Mouse (Mus musculus) embryonic facial prominence, embryonic 14.5 days (tissue): ENCODE measurements around the gene Tnfaip6. TPM values are rescaled to one million over a fixed set of nuclear protein-coding genes. Genes with fewer than 3 reads are reported as not detected.

Source experiments
- ATAC-seq: fragments of 200-750 bp; cut with Nextera tagmentation; 2 replicates; pipeline ENCODE4 v1.8.0; 2017; ENCODE audit warnings: low read depth, moderate number of reproducible peaks, moderate TSS enrichment
- DNase-seq: peaks from one replicate; pipeline ENCODE4 v3.0.0-alpha.2; 2015; ENCODE audit warnings: low spot score
- H3K27ac ChIP-seq: fragments of 300-500 bp; sonication (generic); replicated peaks from 2 replicates; pipeline ENCODE4 v1.5.1; 2014; ENCODE audit warnings: low read depth, mild to moderate bottlenecking, low read length, moderate library complexity
- H3K27me3 ChIP-seq: fragments of 300-500 bp; sonication (generic); replicated peaks from 2 replicates; pipeline ENCODE4 v1.6.1; 2014; ENCODE audit warnings: low read length; ENCODE audit not compliant: control insufficient read depth, insufficient read depth
- H3K36me3 ChIP-seq: fragments of 300-500 bp; sonication (generic); 2 replicates; pipeline ENCODE4 v1.6.1; 2014; ENCODE audit warnings: low read length, mixed read lengths; ENCODE audit not compliant: control insufficient read depth, insufficient read depth
- H3K4me1 ChIP-seq: fragments of 300-500 bp; sonication (generic); 2 replicates; pipeline ENCODE4 v1.6.1; 2014; ENCODE audit warnings: antibody characterized with exemption, low read length; ENCODE audit not compliant: control insufficient read depth, insufficient read depth
- H3K4me2 ChIP-seq: fragments of 300-500 bp; sonication (generic); 2 replicates; pipeline ENCODE4 v1.6.1; 2014; ENCODE audit warnings: low read depth, mild to moderate bottlenecking, low read length, moderate library complexity, mixed read lengths
- H3K4me3 ChIP-seq: fragments of 300-500 bp; sonication (generic); 2 replicates; pipeline ENCODE4 v1.5.1; 2014; ENCODE audit warnings: low read depth, mild to moderate bottlenecking, low read length
- H3K9ac ChIP-seq: fragments of 300-500 bp; sonication (generic); 2 replicates; pipeline ENCODE4 v1.6.1; 2014; ENCODE audit warnings: low read depth, mild to moderate bottlenecking, low read length, moderate library complexity, mixed read lengths
- H3K9me3 ChIP-seq: fragments of 300-500 bp; sonication (generic); 2 replicates; pipeline ENCODE4 v1.6.1; 2016; ENCODE audit warnings: low read length; ENCODE audit not compliant: control insufficient read depth
- whole genome bisulfite sequencing: fragments of 180-500 bp; shearing (Covaris S2); extraction: QIAGEN DNeasy Blood & Tissue Kit; methylation state at CpG from one replicate; pipeline ENCODE4 v1.1.7; 2014; 5-methylcytosine and 5-hydroxymethylcytosine counted together
- polyA plus RNA-seq: library from polyadenylated mRNA; unstranded; fragments of >200 nt; fragmentation: Nextera tagmentation; extraction: Ambion mirVana; gene quantifications from 2 replicates; pipeline ENCODE4 v1.2.1, GENCODE M21; 2014

The Tnfaip6 gene
- polyA plus RNA-seq, 1 experiment from 2014 or later, result 22.7 TPM

GRCm38 (mm10) chr2:52078666-52079065 lies 40.9 kb downstream of the Tnfaip6 start:
- Histone ChIP-seq H3K4me2 (no peak overlapping the region), H3K4me3 (no peak overlapping the region), H3K9me3 (no peaks in the 10 kb centered on the region), H3K9ac (no peak overlapping the region), H3K4me1 (peaks cover 7% of the 10 kb centered on the region; the same call in 1 of the 2 replicates), H3K36me3 (peaks cover 74% of the 10 kb centered on the region), H3K27me3 (no peaks in the 10 kb centered on the region), H3K27ac (no peak overlapping the region)
- DNase-seq (no peak), ATAC-seq (no peak)
- 96% methylated on average over 2 of the region's 2 CpGs for WGBS

- Histone ChIP-seq H3K4me3 (no peak overlapping the region), H3K9me3 (no peaks in the 10 kb centered on the region), H3K4me1 (no peaks in the 10 kb centered on the region), H3K27me3 (no peaks in the 10 kb centered on the region), H3K9ac (no peak overlapping the region), H3K36me3 (peaks cover 85% of the 10 kb centered on the region), H3K27ac (no peak overlapping the region), H3K4me2 (no peak overlapping the region)
- no peak for ATAC-seq
- WGBS, result 91% methylated on average over 3 of the region's 3 CpGs
- no peak for DNase-seq
These were observed 46.2 kb downstream of the Tnfaip6 start for GRCm38 (mm10) chr2:52084013-52084412.

GRCm38 (mm10) chr2:52084571-52084970 lies 46.8 kb downstream of the Tnfaip6 start:
- WGBS, result 99% methylated on average over 2 of the region's 2 CpGs
- H3K27me3 ChIP-seq, result no peaks in the 10 kb centered on the region
- H3K9me3 ChIP-seq, result no peaks in the 10 kb centered on the region
- no peak overlapping the region for H3K9ac ChIP-seq
- H3K4me3 ChIP-seq, result no peak overlapping the region
- ATAC-seq, result no peak
- H3K4me1 ChIP-seq, result no peaks in the 10 kb centered on the region
- DNase-seq, result no peak
- H3K27ac ChIP-seq, result no peak overlapping the region
- no peak overlapping the region for H3K4me2 ChIP-seq
- H3K36me3 ChIP-seq, result peaks cover 87% of the 10 kb centered on the region

Other genes with a start within 250 kb of the Tnfaip6 start
- 12.6 and 14.3 TPM in 2 replicates for gene Rbm43, start 102.8 kb upstream of the Tnfaip6 start, polyA plus RNA-seq
- gene Nmi, start 64.5 kb upstream of the Tnfaip6 start, polyA plus RNA-seq, result 12.9 and 16.8 TPM in 2 replicates
- 35.7 and 38.8 TPM in 2 replicates for gene Rif1, start 34.8 kb downstream of the Tnfaip6 start, polyA plus RNA-seq